Mouse (Mus musculus): ENCODE results near the gene Plekhd1. TPM values are rescaled to one million over a fixed set of nuclear protein-coding genes. Genes with fewer than 3 reads are reported as not detected.

Plekhd1 gene
- polyA plus RNA-seq, 1 experiment from 2014 or later, result 5.6 TPM

DNA sequence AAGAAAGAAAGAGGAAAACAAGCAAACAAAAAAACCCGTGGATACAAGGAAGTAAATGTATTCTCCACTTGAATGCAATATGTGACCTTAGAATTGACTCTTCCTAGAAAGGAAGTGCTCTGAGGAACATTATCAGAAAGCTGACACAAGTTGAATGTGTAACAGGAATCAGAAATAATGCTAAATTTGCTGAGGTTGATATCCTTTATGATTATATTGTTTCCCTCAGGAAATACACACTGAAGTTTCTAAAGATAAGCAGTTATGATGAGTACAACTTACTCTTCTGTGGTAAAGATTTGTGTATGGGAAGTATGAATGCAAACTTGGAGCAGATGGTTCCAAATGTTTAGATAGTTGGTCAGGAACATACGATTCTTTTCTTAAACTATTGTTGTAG lies 24.0 kb upstream of the Plekhd1 start:
- 67% methylated on average over 2 of the region's 2 CpGs for WGBS
- H3K4me3 ChIP-seq (replicated peaks), result no peak overlapping the region
- H3K4me2 ChIP-seq, result no peak overlapping the region
- no peak overlapping the region for H3K27ac ChIP-seq
- H3K9me3 ChIP-seq, result no peaks in the 10 kb centered on the region
- no peaks in the 10 kb centered on the region for H3K4me1 ChIP-seq
- ATAC-seq (ENCODE audit: insufficient read depth, low FRiP score, low read depth), result no peak
- H3K9ac ChIP-seq, result no peak overlapping the region
- no peaks in the 10 kb centered on the region for H3K27me3 ChIP-seq (replicated peaks)
- H3K36me3 ChIP-seq, result 0 out of 2 replicates have a peak, but pooled peaks cover 3% of the 10 kb centered on the region

- no peak overlapping the region for H3K27ac ChIP-seq
- peaks cover 28% of the 10 kb centered on the region; the same call in 1 of the 2 replicates for H3K36me3 ChIP-seq
- H3K9me3 ChIP-seq, result no peaks in the 10 kb centered on the region
- H3K4me1 ChIP-seq, result no peaks in the 10 kb centered on the region
- H3K4me2 ChIP-seq, result no peak overlapping the region
- WGBS, result 12% methylated on average over 3 of the region's 3 CpGs
- H3K4me3 ChIP-seq (replicated peaks), result no peak overlapping the region
- ATAC-seq (ENCODE audit: insufficient read depth, low FRiP score, low read depth), result no peak; the same call in 1 of the 2 replicates
- H3K27me3 ChIP-seq (replicated peaks), result no peaks in the 10 kb centered on the region
- no peak overlapping the region for H3K9ac ChIP-seq
Observed at GRCm38 (mm10) chr12:80673170-80673569, 19.2 kb upstream of the Plekhd1 start.

DNA sequence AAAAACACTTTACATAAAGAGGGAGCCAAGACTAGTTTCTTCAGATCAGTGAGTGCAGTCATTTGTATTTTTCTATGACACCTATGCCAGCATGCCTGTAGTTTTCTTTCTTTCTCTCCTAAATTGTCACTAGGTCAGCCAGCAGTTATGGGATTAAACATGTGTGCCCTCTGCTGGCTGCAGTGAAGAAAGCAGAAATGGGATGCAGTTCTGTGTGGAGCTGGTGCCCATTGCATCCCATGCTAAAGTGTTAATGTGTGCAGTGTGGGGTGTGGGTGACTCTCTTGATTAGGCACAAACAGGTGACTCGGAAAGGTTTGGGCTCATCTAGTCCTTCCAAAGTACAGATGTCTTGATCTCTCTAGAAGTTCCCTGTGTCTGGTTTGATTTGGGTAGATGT lies 11.1 kb upstream of the Plekhd1 start:
- no peaks in the 10 kb centered on the region for H3K27me3 ChIP-seq (replicated peaks)
- no peak overlapping the region for H3K4me3 ChIP-seq (replicated peaks)
- H3K4me2 ChIP-seq, result no peak overlapping the region
- H3K9ac ChIP-seq, result no peak overlapping the region
- no peak overlapping the region for H3K27ac ChIP-seq
- H3K9me3 ChIP-seq, result no peaks in the 10 kb centered on the region
- H3K4me1 ChIP-seq, result no peaks in the 10 kb centered on the region
- 72% methylated on average over 1 of the region's 1 CpGs for WGBS
- H3K36me3 ChIP-seq, result peaks cover 14% of the 10 kb centered on the region; the same call in 1 of the 2 replicates
- ATAC-seq (ENCODE audit: insufficient read depth, low FRiP score, low read depth), result no peak

- H3K9me3 ChIP-seq, result no peaks in the 10 kb centered on the region
- H3K27me3 ChIP-seq (replicated peaks), result no peaks in the 10 kb centered on the region
- no peak overlapping the region for H3K4me3 ChIP-seq (replicated peaks)
- peaks cover 4% of the 10 kb centered on the region; the same call in 1 of the 2 replicates for H3K4me1 ChIP-seq
- no peak overlapping the region for H3K4me2 ChIP-seq
- ATAC-seq (ENCODE audit: insufficient read depth, low FRiP score, low read depth), result no peak
- H3K36me3 ChIP-seq, result 0 out of 2 replicates have a peak, but pooled peaks cover 4% of the 10 kb centered on the region
- WGBS, result 76% methylated on average over 3 of the region's 3 CpGs
- no peak overlapping the region for H3K9ac ChIP-seq
- no peak overlapping the region for H3K27ac ChIP-seq
Observed at GRCm38 (mm10) chr12:80683554-80683953, 8.8 kb upstream of the Plekhd1 start.

GRCm38 (mm10) chr12:80684316-80684715 lies 8.1 kb upstream of the Plekhd1 start:
- Histone ChIP-seq H3K27me3 (replicated peaks) (no peaks in the 10 kb centered on the region), H3K36me3 (no peaks in the 10 kb centered on the region), H3K9me3 (no peaks in the 10 kb centered on the region), H3K4me3 (replicated peaks) (no peak overlapping the region), H3K27ac (no peak overlapping the region), H3K4me2 (no peak overlapping the region), H3K4me1 (peaks cover 4% of the 10 kb centered on the region; the same call in 1 of the 2 replicates), H3K9ac (no peak overlapping the region)
- WGBS, result 90% methylated on average over 3 of the region's 3 CpGs
- ATAC-seq (ENCODE audit: insufficient read depth, low FRiP score, low read depth), result no peak

GRCm38 (mm10) chr12:80687788-80688211 lies 4.6 kb upstream of the Plekhd1 start:
- 39% methylated on average over 10 of the region's 10 CpGs for WGBS
- no peak overlapping the region for H3K4me3 ChIP-seq (replicated peaks)
- H3K27ac ChIP-seq, result peak overlapping the region; percentile 6; the same call in 1 of the 2 replicates
- peak overlapping the region; percentile 24 for H3K4me2 ChIP-seq
- no peaks in the 10 kb centered on the region for H3K9me3 ChIP-seq
- no peak for ATAC-seq (ENCODE audit: insufficient read depth, low FRiP score, low read depth)
- H3K9ac ChIP-seq, result no peak overlapping the region
- peaks cover 13% of the 10 kb centered on the region for H3K27me3 ChIP-seq (replicated peaks)
- H3K4me1 ChIP-seq, result peaks cover 13% of the 10 kb centered on the region
- no peaks in the 10 kb centered on the region for H3K36me3 ChIP-seq

DNA sequence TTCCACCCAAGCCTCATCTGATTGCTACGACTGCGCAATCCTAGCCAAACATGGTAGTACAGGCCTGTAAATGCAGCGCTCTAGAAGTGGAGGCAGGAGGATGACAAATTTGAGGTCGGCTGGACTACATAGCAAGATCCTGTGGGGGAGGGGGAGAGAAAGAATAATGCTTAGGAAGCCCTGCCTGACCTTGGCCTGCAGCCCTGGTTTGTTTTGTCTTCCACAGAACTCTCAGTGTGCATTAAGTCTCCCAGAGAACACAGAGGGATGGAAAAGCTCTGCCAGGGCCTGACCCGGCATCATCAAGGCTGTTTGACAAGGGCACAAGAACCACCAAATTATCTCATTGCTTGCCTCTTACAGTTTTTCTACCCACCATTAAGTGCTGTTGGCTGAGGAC lies 2.7 kb upstream of the Plekhd1 start:
- no peak for ATAC-seq (ENCODE audit: insufficient read depth, low FRiP score, low read depth)
- 44% methylated on average over 5 of the region's 5 CpGs for WGBS
- Histone ChIP-seq H3K27me3 (replicated peaks) (peaks cover 22% of the 10 kb centered on the region), H3K9me3 (no peaks in the 10 kb centered on the region), H3K4me3 (replicated peaks) (no peak overlapping the region), H3K36me3 (no peaks in the 10 kb centered on the region), H3K4me1 (peaks cover 17% of the 10 kb centered on the region), H3K4me2 (no peak overlapping the region), H3K27ac (no peak overlapping the region), H3K9ac (no peak overlapping the region)

GRCm38 (mm10) chr12:80691671-80692091 lies 710 bp upstream of the Plekhd1 start:
- Histone ChIP-seq H3K27ac (no peak overlapping the region), H3K36me3 (no peaks in the 10 kb centered on the region), H3K4me2 (peak overlapping the region; percentile 83), H3K9me3 (no peaks in the 10 kb centered on the region), H3K27me3 (replicated peaks) (peaks cover 28% of the 10 kb centered on the region), H3K9ac (no peak overlapping the region), H3K4me1 (peaks cover 17% of the 10 kb centered on the region), H3K4me3 (replicated peaks) (peak overlapping the region; percentile 47)
- no peak for ATAC-seq (ENCODE audit: insufficient read depth, low FRiP score, low read depth)
- 19% methylated on average over 12 of the region's 12 CpGs for WGBS

DNA sequence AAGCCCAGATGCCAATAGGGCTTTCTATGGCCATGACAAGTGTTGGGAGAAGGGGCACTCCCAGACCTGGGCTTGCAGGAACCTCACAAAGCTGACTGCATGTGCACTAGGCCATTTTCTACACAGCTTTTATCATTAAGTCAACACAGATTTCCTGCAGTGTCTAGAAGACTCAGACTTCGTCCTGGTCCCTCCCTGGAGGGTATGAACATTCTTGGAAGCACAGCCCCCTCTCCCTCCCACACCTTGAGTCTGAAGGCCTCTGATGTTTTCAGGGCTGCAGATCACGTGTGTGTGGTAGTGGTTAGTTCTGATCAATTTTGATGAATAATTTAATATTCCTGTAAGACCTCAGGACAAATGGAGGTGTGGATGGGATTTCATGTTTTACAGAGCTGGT lies 1.3 kb downstream of the Plekhd1 start:
- H3K4me1 ChIP-seq, result peaks cover 12% of the 10 kb centered on the region
- peaks cover 28% of the 10 kb centered on the region for H3K27me3 ChIP-seq (replicated peaks)
- H3K4me3 ChIP-seq (replicated peaks), result 0 out of 2 replicates have a peak overlapping the region, but pooled peaks have one; percentile 47
- no peak for ATAC-seq (ENCODE audit: insufficient read depth, low FRiP score, low read depth)
- no peak overlapping the region for H3K9ac ChIP-seq
- H3K4me2 ChIP-seq, result peak overlapping the region; percentile 83
- H3K27ac ChIP-seq, result no peak overlapping the region
- no peaks in the 10 kb centered on the region for H3K36me3 ChIP-seq
- 43% methylated on average over 2 of the region's 2 CpGs for WGBS
- no peaks in the 10 kb centered on the region for H3K9me3 ChIP-seq

DNA sequence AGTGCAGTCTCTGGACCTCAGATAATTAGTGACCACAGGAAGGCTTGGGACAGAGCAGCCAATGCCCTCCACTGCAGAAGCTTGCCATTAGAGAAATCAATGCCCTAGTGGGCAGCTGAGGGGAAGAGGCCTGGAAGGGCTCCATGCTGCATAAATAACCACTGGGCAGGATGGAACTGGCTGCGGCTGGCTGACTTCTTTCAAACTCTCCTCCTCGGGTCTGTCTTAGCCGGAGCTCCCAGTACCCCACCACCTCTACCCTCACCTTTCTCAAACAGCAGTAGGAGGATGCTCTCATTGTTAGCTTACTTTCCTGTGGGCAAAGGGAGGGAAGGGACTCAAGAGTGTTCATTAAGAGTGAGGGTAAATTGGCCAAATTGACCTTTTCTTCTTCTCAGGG lies 2.6 kb downstream of the Plekhd1 start:
- ATAC-seq (ENCODE audit: insufficient read depth, low FRiP score, low read depth), result no peak
- 71% methylated on average over 3 of the region's 3 CpGs for WGBS

GRCm38 (mm10) chr12:80698526-80699143 lies 6.2 kb downstream of the Plekhd1 start:
- H3K4me1 ChIP-seq, result peaks cover 6% of the 10 kb centered on the region; the same call in 1 of the 2 replicates
- 0 out of 2 replicates have a peak, but pooled peaks cover 10% of the 10 kb centered on the region for H3K27me3 ChIP-seq (replicated peaks)
- 73% methylated on average over 5 of the region's 5 CpGs for WGBS

More for the DNA sequence above, 2.6 kb downstream of the Plekhd1 start:
- no peak overlapping the region for H3K9ac ChIP-seq
- no peaks in the 10 kb centered on the region for H3K9me3 ChIP-seq
- no peak overlapping the region for H3K4me2 ChIP-seq
- H3K4me1 ChIP-seq, result peaks cover 12% of the 10 kb centered on the region
- H3K36me3 ChIP-seq, result no peaks in the 10 kb centered on the region
- no peak overlapping the region for H3K27ac ChIP-seq
- H3K27me3 ChIP-seq (replicated peaks), result peaks cover 28% of the 10 kb centered on the region
- H3K4me3 ChIP-seq (replicated peaks), result no peak overlapping the region

GRCm38 (mm10) chr12:80699144-80699531 lies 6.7 kb downstream of the Plekhd1 start:
- WGBS, result 73% methylated on average over 2 of the region's 2 CpGs
- Histone ChIP-seq H3K4me2 (no peak overlapping the region), H3K36me3 (no peaks in the 10 kb centered on the region), H3K4me1 (peaks cover 6% of the 10 kb centered on the region; the same call in 1 of the 2 replicates), H3K9ac (no peak overlapping the region), H3K27me3 (replicated peaks) (0 out of 2 replicates have a peak, but pooled peaks cover 9% of the 10 kb centered on the region), H3K4me3 (replicated peaks) (no peak overlapping the region), H3K27ac (no peak overlapping the region), H3K9me3 (no peaks in the 10 kb centered on the region)
- ATAC-seq (ENCODE audit: insufficient read depth, low FRiP score, low read depth), result peak; percentile 65; the same call in 1 of the 2 replicates

More at GRCm38 (mm10) chr12:80698526-80699143, 6.2 kb downstream of the Plekhd1 start:
- no peaks in the 10 kb centered on the region for H3K36me3 ChIP-seq
- no peak overlapping the region for H3K27ac ChIP-seq
- ATAC-seq (ENCODE audit: insufficient read depth, low FRiP score, low read depth), result peak; percentile 71; the same call in 1 of the 2 replicates
- no peaks in the 10 kb centered on the region for H3K9me3 ChIP-seq
- H3K4me3 ChIP-seq (replicated peaks), result no peak overlapping the region
- no peak overlapping the region for H3K4me2 ChIP-seq
- no peak overlapping the region for H3K9ac ChIP-seq
